Mouse (Mus musculus) stomach, postnatal 0 days (tissue): ENCODE results near the gene Nrcam.

Experiments
- CTCF ChIP-seq: IDR thresholded peaks from 2 replicates; pipeline ENCODE4 v1.5.1; 2016; ENCODE audit warnings: antibody characterized with exemption, low read depth, mild to moderate bottlenecking, moderate library complexity
- EP300 ChIP-seq: optimal IDR thresholded peaks from 2 replicates; pipeline ENCODE3; 2016; ENCODE audit warnings: antibody characterized with exemption

GRCm38 (mm10) chr12:44328381-44329315 lies at the start of gene Nrcam:
- no peak for TF ChIP-seq EP300
- TF ChIP-seq CTCF: no peak
